Mouse (Mus musculus): ENCODE results near the gene Nuak1. TPM values are rescaled to one million over a fixed set of nuclear protein-coding genes. Genes with fewer than 3 reads are reported as not detected.

Gene Nuak1
- polyA plus RNA-seq, 1 experiment from 2014 or later, result 4.9 TPM

- H3K9ac ChIP-seq (replicated peaks; ENCODE audit: low read depth, low read length), result no peak overlapping the region
- no peaks in the 10 kb centered on the region for H3K27me3 ChIP-seq (ENCODE audit: control insufficient read depth, insufficient read depth, low read length)
- no peaks in the 10 kb centered on the region for H3K36me3 ChIP-seq (ENCODE audit: control insufficient read depth, insufficient read depth, low read length)
- no peaks in the 10 kb centered on the region for H3K4me1 ChIP-seq (ENCODE audit: control insufficient read depth, insufficient read depth, low read length)
- WGBS, result 75% methylated on average over 4 of the region's 4 CpGs
- no peak overlapping the region for H3K4me2 ChIP-seq (ENCODE audit: low read depth, low read length)
- no peaks in the 10 kb centered on the region for H3K9me3 ChIP-seq (ENCODE audit: control insufficient read depth, low read length)
- H3K4me3 ChIP-seq (ENCODE audit: low read depth, low read length), result no peak overlapping the region
- ATAC-seq (ENCODE audit: low read depth), result no peak
- no peak overlapping the region for H3K27ac ChIP-seq (ENCODE audit: low read depth, low read length)
These were observed 11.5 kb upstream of the Nuak1 start for GRCm38 (mm10) chr10:84451883-84452282.

DNA sequence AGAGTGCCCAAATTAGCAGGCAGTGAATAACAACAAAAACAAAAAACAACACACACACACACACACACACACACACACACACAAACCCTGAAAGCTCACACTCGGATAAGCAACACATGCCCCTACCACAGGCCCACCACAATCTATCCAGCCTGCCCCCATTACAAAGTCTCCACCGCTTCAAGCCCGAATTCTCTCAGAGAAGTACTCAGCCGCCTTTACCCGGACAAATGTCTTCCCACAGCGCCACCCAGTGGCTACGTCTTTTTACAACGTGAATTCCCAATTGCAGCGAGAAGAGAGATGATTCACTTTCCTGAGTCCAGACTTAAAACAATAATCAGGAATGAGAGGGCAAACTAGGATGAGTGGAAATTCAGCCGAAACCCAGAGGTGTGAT is 10.3 kb upstream of the Nuak1 start:
- Histone ChIP-seq H3K9ac (replicated peaks; ENCODE audit: low read depth, low read length) (no peak overlapping the region), H3K27ac (ENCODE audit: low read depth, low read length) (no peak overlapping the region), H3K27me3 (ENCODE audit: control insufficient read depth, insufficient read depth, low read length) (no peaks in the 10 kb centered on the region), H3K4me1 (ENCODE audit: control insufficient read depth, insufficient read depth, low read length) (no peaks in the 10 kb centered on the region), H3K4me3 (ENCODE audit: low read depth, low read length) (no peak overlapping the region), H3K36me3 (ENCODE audit: control insufficient read depth, insufficient read depth, low read length) (no peaks in the 10 kb centered on the region), H3K9me3 (ENCODE audit: control insufficient read depth, low read length) (no peaks in the 10 kb centered on the region), H3K4me2 (ENCODE audit: low read depth, low read length) (no peak overlapping the region)
- ATAC-seq (ENCODE audit: low read depth), result peak; percentile 80
- 2% methylated on average over 10 of the region's 10 CpGs for WGBS

DNA sequence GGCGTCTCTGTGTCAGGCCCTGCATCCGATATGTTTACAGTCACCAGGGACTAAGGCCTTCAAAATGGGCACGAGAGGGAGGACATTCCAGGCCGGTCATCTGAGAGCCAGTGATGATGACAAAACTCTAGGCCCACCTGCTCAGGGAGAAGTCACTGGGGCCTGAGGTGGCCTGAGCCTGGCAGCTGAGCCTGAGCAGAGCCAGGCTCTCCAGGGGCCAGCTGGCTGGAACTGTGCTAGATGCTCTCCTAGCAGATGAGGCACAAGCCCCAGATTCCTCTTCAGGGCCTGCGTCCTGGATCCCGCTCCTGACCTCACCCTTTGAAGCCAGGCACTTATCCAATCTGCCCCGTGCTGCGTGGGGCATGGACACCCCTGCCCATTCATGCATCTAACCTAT is 9.3 kb upstream of the Nuak1 start:
- no peak overlapping the region for H3K27ac ChIP-seq (ENCODE audit: low read depth, low read length)
- no peaks in the 10 kb centered on the region for H3K9me3 ChIP-seq (ENCODE audit: control insufficient read depth, low read length)
- no peak overlapping the region for H3K9ac ChIP-seq (replicated peaks; ENCODE audit: low read depth, low read length)
- WGBS, result 80% methylated on average over 8 of the region's 8 CpGs
- H3K27me3 ChIP-seq (ENCODE audit: control insufficient read depth, insufficient read depth, low read length), result no peaks in the 10 kb centered on the region
- no peak overlapping the region for H3K4me3 ChIP-seq (ENCODE audit: low read depth, low read length)
- 0 out of 2 replicates have a peak, but pooled peaks have one; percentile 15 for ATAC-seq (ENCODE audit: low read depth)
- no peak overlapping the region for H3K4me2 ChIP-seq (ENCODE audit: low read depth, low read length)
- no peaks in the 10 kb centered on the region for H3K4me1 ChIP-seq (ENCODE audit: control insufficient read depth, insufficient read depth, low read length)
- no peaks in the 10 kb centered on the region for H3K36me3 ChIP-seq (ENCODE audit: control insufficient read depth, insufficient read depth, low read length)

- Histone ChIP-seq H3K36me3 (ENCODE audit: control insufficient read depth, insufficient read depth, low read length) (no peaks in the 10 kb centered on the region), H3K4me2 (ENCODE audit: low read depth, low read length) (no peak overlapping the region), H3K9me3 (ENCODE audit: control insufficient read depth, low read length) (no peaks in the 10 kb centered on the region), H3K27me3 (ENCODE audit: control insufficient read depth, insufficient read depth, low read length) (no peaks in the 10 kb centered on the region), H3K27ac (ENCODE audit: low read depth, low read length) (no peak overlapping the region), H3K9ac (replicated peaks; ENCODE audit: low read depth, low read length) (no peak overlapping the region; the same call in 1 of the 2 replicates), H3K4me3 (ENCODE audit: low read depth, low read length) (no peak overlapping the region), H3K4me1 (ENCODE audit: control insufficient read depth, insufficient read depth, low read length) (peaks cover 4% of the 10 kb centered on the region)
- no peak for ATAC-seq (ENCODE audit: low read depth)
- WGBS, result 8% methylated on average over 8 of the region's 8 CpGs
These were observed 7.0 kb upstream of the Nuak1 start for GRCm38 (mm10) chr10:84447411-84447821.

- WGBS, result 72% methylated on average over 6 of the region's 6 CpGs
- no peak overlapping the region for H3K4me3 ChIP-seq (ENCODE audit: low read depth, low read length)
- no peaks in the 10 kb centered on the region for H3K27me3 ChIP-seq (ENCODE audit: control insufficient read depth, insufficient read depth, low read length)
- H3K9me3 ChIP-seq (ENCODE audit: control insufficient read depth, low read length), result no peaks in the 10 kb centered on the region
- no peak overlapping the region for H3K27ac ChIP-seq (ENCODE audit: low read depth, low read length)
- H3K36me3 ChIP-seq (ENCODE audit: control insufficient read depth, insufficient read depth, low read length), result no peaks in the 10 kb centered on the region
- ATAC-seq (ENCODE audit: low read depth), result no peak
- H3K9ac ChIP-seq (replicated peaks; ENCODE audit: low read depth, low read length), result no peak overlapping the region
- peaks cover 12% of the 10 kb centered on the region for H3K4me1 ChIP-seq (ENCODE audit: control insufficient read depth, insufficient read depth, low read length)
- H3K4me2 ChIP-seq (ENCODE audit: low read depth, low read length), result no peak overlapping the region
These were observed 6.3 kb upstream of the Nuak1 start for GRCm38 (mm10) chr10:84446661-84447060.

DNA sequence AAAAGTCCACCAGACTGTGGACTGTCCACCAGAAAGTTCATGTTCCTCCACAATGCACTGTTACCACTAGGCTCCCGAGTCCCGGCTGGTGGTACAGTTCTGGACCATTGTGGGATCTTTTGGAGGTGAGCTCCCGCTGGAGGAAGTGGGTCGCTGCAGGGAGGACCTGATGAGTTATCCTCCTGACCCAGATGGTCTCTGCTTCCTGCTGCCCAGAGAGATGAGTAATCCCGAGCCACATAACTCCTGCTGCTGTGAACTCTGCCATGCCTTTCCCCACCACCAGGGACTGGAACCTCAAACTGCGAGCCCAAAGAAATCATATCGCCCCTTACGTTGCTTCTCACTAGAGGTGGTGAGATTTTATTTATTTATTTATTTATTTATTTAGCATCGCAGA is 4.0 kb upstream of the Nuak1 start:
- no peak overlapping the region for H3K9ac ChIP-seq (replicated peaks; ENCODE audit: low read depth, low read length)
- H3K4me3 ChIP-seq (ENCODE audit: low read depth, low read length), result no peak overlapping the region
- no peak overlapping the region for H3K27ac ChIP-seq (ENCODE audit: low read depth, low read length)
- no peaks in the 10 kb centered on the region for H3K36me3 ChIP-seq (ENCODE audit: control insufficient read depth, insufficient read depth, low read length)
- H3K27me3 ChIP-seq (ENCODE audit: control insufficient read depth, insufficient read depth, low read length), result no peaks in the 10 kb centered on the region; the same call in 1 of the 2 replicates
- no peak overlapping the region for H3K4me2 ChIP-seq (ENCODE audit: low read depth, low read length)
- H3K9me3 ChIP-seq (ENCODE audit: control insufficient read depth, low read length), result no peaks in the 10 kb centered on the region
- ATAC-seq (ENCODE audit: low read depth), result no peak
- 80% methylated on average over 9 of the region's 9 CpGs for WGBS
- H3K4me1 ChIP-seq (ENCODE audit: control insufficient read depth, insufficient read depth, low read length), result peaks cover 18% of the 10 kb centered on the region

DNA sequence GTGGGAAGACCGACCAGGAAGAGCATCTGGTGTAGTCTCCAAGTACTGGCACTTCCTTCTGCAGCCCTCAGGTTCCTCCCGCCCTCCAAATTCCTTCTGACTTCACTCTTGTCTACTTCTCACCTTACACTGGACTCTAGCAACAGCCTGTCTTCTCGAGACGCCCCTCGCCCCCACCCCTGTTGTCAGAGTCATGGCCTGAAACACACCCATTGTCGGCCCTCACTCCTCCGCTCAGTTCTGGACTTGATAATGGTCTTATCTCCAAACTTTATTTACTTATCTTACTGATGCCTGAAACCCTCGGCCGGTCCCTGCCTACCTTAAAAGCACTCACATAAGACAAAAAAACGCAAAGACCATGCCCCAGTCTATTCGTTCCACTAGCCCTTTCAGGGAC is 1.4 kb upstream of the Nuak1 start:
- Histone ChIP-seq H3K4me3 (ENCODE audit: low read depth, low read length) (peak overlapping the region; percentile 86), H3K9ac (replicated peaks; ENCODE audit: low read depth, low read length) (peak overlapping the region; percentile 100), H3K27me3 (ENCODE audit: control insufficient read depth, insufficient read depth, low read length) (no peaks in the 10 kb centered on the region; the same call in 1 of the 2 replicates), H3K36me3 (ENCODE audit: control insufficient read depth, insufficient read depth, low read length) (no peaks in the 10 kb centered on the region), H3K9me3 (ENCODE audit: control insufficient read depth, low read length) (no peaks in the 10 kb centered on the region), H3K4me1 (ENCODE audit: control insufficient read depth, insufficient read depth, low read length) (peaks cover 36% of the 10 kb centered on the region), H3K4me2 (ENCODE audit: low read depth, low read length) (peak overlapping the region; percentile 89), H3K27ac (ENCODE audit: low read depth, low read length) (peak overlapping the region; percentile 99; the same call in 1 of the 2 replicates)
- no peak for ATAC-seq (ENCODE audit: low read depth)
- WGBS, result 16% methylated on average over 11 of the region's 11 CpGs

GRCm38 (mm10) chr10:84441434-84441785 is 1.0 kb upstream of the Nuak1 start:
- peak; percentile 0; the same call in 1 of the 2 replicates for ATAC-seq (ENCODE audit: low read depth)
- Histone ChIP-seq H3K4me2 (ENCODE audit: low read depth, low read length) (peak overlapping the region; percentile 89), H3K4me1 (ENCODE audit: control insufficient read depth, insufficient read depth, low read length) (peaks cover 36% of the 10 kb centered on the region)

DNA sequence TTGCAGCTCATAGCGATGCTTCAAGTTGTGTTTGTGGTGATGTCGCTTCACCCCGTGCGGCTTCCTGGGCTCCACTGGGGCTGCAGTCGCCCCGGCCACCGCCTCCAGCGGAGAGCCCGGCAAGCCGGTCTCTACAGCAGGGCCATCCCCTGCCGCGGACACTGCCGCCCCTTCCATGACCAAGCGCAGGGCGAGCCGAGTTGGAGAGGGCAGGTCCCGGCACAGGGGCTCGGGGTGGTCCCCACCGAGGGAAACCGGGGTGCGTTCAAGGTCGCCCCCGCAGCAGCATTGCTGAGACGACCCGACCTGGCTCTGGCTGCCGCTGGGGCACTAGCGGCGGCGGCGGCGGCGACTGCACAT is 236 bp downstream of the Nuak1 start:
- Histone ChIP-seq H3K9ac (replicated peaks; ENCODE audit: low read depth, low read length) (peak overlapping the region; percentile 100), H3K4me1 (ENCODE audit: control insufficient read depth, insufficient read depth, low read length) (peaks cover 39% of the 10 kb centered on the region), H3K4me2 (ENCODE audit: low read depth, low read length) (peak overlapping the region; percentile 89), H3K27ac (ENCODE audit: low read depth, low read length) (peak overlapping the region; percentile 99), H3K27me3 (ENCODE audit: control insufficient read depth, insufficient read depth, low read length) (no peaks in the 10 kb centered on the region; the same call in 1 of the 2 replicates), H3K9me3 (ENCODE audit: control insufficient read depth, low read length) (no peaks in the 10 kb centered on the region), H3K36me3 (ENCODE audit: control insufficient read depth, insufficient read depth, low read length) (no peaks in the 10 kb centered on the region), H3K4me3 (ENCODE audit: low read depth, low read length) (peak overlapping the region; percentile 86)
- no peak; the same call in 1 of the 2 replicates for ATAC-seq (ENCODE audit: low read depth)
- WGBS, result under 1% methylated on average over 29 of the region's 32 CpGs

More at GRCm38 (mm10) chr10:84441434-84441785, 1.0 kb upstream of the Nuak1 start:
- Histone ChIP-seq H3K36me3 (ENCODE audit: control insufficient read depth, insufficient read depth, low read length) (no peaks in the 10 kb centered on the region), H3K27me3 (ENCODE audit: control insufficient read depth, insufficient read depth, low read length) (no peaks in the 10 kb centered on the region; the same call in 1 of the 2 replicates), H3K9me3 (ENCODE audit: control insufficient read depth, low read length) (no peaks in the 10 kb centered on the region), H3K9ac (replicated peaks; ENCODE audit: low read depth, low read length) (peak overlapping the region; percentile 100), H3K27ac (ENCODE audit: low read depth, low read length) (peak overlapping the region; percentile 99), H3K4me3 (ENCODE audit: low read depth, low read length) (peak overlapping the region; percentile 86)
- WGBS, result under 1% methylated on average over 7 of the region's 7 CpGs
